Mouse (Mus musculus) adrenal gland, postnatal 4 days (tissue): ENCODE measurements at regions not wholly inside any gene's neighbourhood (a gene's known extent, or its start where the extent isn't known, plus 50 kb on each side); places are given as distances from the start of the nearest gene placed in this dataset.
"Not testable (repeated sequence)": the region's sequence is repeated elsewhere in the genome, so short reads cannot be mapped to it uniquely, and the experiment has no call there.

Source experiments
- DNase-seq, 2 experiments: peaks; one replicate each; pipeline ENCODE4 v3.0.0; 2021 to 2022; ENCODE audit warnings: low spot score in 2 of 2, mixed read lengths in 2 of 2

GRCm38 (mm10) chr8:8851271-8851670 is 160.9 kb upstream of the Arglu1 start:
- DNase-seq: no peak

DNA sequence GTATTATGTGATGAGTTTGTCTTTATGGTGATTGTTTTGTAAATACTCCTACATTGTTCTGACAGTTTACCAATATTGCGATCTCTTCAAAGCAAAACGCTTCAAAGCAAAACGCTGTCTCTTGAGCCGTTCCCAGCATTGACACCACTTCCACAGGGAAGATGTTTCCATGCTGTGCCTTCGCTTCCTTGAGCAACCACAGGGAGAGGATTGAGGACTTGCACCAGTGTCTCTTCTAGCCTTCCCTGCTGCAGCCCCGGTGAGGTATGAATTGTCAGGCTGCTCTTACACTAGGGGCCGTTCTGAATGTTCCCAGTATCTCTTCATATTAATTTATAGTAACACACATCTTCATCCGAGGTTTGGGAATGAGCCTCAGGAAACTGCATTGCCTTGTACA is 160.4 kb upstream of the Arglu1 start:
- no peak for DNase-seq

DNA sequence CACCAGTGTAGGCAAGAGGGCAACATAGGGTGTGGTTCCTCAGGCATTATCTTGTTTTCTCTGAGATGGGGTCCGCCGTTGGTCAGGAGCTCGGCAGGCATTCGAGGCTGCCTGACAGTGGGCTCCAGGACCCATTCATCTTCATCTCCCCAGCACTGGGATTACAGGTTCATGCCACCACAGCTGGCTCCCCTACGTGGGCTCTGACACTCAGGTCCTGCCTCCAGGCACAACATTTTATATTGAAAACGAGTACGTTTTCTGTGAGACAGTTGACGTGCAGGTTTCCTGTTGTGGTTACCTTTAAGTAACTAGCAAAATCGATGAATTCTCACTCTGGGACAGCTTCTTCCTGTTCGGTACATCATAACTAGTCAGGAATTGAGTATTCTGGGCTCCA is 157.3 kb upstream of the Arglu1 start:
- DNase-seq: no peak

DNA sequence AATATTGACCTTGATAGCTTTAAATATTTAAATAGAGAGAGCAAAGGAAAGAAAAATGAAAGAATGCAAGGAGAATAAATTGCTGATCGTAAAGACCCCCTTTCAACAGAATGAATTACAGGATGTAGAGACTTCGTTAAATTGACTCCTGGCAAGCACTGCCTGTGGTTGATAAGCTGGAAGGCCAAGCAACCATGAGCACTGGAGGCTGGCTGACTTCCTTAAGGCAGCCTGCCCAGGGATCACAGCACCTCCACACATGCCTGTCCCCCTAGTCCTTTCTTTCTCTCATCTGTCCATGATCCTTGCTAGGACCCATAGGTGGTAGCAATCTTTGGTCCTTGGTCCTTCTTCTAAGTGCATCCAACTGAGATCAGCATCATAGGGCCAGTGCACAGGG is 152.0 kb upstream of the Arglu1 start:
- DNase-seq: no peak

DNA sequence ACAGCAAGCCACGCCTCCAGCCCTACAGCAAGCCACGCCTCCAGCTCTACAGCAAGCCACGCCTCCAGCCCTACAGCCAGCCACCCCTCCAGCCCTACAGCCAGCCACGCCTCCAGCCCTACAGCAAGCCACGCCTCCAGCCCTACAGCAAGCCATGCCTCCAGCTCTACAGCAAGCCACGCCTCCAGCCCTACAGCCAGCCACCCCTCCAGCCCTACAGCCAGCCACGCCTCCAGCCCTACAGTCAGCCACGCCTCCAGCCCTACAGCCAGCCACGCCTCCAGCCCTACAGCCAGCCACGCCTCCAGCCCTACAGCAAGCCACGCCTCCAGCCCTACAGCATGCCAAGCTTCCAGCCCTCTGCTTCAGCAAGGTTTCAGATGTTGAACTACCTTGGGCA is 145.8 kb upstream of the Arglu1 start:
- DNase-seq: not testable (repeated sequence)

- DNase-seq: no peak
Observed at GRCm38 (mm10) chr8:8831306-8831705, 141.0 kb upstream of the Arglu1 start.

DNA sequence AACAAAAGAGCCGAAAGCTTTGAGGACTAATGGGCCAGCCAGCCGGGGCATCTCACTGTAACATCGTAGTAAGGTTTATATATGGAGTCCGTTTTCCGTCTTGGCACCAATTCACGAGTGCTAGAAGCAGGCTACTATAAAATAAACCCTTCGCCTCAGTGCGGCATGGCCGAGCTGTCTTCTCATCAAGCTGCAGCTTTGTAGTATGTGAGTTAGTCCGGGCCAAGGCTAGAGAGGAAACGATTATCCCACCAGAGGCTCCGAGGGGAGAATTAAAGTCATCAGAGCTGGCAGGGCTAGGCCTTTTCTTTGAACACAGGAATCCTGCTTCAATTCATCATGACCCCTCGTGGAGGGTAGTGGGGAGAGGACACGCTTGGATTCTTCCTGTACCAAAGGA is 138.9 kb upstream of the Arglu1 start:
- DNase-seq: no peak

GRCm38 (mm10) chr8:8827555-8827954 is 137.2 kb upstream of the Arglu1 start:
- DNase-seq: no peak

DNA sequence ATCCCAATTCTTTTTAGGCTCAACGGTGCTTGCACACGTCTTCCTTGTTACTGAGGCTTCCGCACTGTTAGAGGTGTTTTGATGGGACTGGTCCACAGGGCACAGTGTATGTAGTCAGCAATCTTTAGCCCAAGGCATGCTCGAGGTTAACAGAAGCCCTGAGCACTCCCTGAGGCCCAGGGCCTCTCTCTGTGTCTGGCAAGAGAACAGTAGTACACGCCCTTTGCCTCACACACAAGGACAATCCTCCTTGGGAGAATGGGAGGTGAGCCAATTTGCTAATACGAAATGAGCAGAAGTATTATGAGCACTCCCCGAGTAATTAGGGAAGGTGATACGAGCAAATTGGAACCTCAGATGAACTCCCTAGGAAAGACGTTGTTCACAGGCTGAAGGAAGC is 136.5 kb upstream of the Arglu1 start:
- DNase-seq: no peak

- no peak for DNase-seq
Observed at GRCm38 (mm10) chr8:8824886-8825285, 134.6 kb upstream of the Arglu1 start.

- DNase-seq: no peak
Observed at GRCm38 (mm10) chr8:8821119-8821518, 130.8 kb upstream of the Arglu1 start.

- no peak for DNase-seq
Observed at GRCm38 (mm10) chr8:8820614-8821013, 130.3 kb upstream of the Arglu1 start.

DNA sequence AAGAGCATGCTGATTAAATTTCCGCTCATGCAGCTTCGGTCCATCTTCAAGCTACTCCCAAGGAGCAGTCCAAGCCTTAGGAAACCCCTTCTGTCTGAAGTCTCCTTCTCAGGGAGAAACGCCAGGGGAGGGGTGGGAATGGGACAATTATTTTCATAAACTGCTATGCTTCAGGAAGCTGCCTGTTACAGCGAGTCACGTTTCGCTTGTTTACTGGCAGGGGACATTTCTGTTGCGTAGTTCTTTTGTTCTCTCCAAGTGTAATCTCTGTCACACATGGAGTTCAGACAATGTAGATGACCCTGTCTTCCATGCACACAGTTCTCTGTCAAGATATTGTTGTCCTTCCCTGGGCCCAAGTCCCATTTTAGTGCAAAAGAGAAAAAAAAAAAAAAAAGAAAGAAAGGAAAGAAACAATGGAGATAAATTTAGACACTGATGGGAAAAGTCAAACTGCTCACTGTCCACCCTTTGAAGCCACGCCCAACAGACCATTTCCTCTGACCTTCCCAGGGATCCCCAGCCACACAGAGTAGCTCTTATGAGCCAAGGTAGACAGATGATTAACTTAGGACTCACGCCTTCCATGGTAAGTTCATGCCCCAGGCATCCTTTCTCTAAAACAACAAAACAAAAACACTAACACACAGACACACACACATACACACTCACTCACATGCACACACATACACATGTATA is 129.1 kb upstream of the Arglu1 start:
- no peak for DNase-seq

- DNase-seq: no peak
Observed at GRCm38 (mm10) chr8:8812807-8813167, 122.5 kb upstream of the Arglu1 start.

DNA sequence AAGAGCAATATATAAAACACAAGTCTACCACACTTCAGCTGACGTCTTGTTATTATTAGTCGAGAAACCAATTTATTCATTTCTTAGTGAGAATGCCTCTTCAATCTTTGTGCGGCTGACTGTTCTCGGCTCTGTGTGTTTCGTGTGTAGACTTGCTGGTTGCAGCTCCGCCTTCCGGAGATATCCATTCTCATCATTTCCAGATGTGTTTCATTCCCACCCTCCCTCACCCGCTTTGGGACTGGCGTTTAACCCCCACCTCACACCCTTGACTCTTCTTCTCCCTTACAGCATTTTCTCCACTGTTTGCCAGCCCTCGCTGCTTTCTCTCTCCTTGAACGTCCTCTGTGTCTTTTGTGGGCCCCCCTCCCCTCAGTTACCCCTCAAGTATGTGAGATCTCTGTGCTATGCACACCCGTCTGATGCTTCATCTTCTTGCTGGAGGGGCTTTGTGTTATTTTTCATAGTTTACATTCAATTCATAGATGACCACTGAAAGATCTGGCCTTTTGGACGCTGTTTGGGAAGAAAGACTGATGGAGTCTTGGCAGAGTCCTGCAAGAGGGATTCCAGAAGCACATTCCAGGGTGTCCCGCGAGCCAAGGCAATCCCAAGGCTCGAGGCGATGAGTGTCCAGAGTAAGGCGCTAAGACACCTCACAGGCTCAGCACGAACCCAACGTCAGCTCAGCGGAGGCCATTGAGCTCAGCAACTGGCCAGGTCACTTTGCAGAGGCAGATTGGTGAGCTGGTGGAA is 121.9 kb upstream of the Arglu1 start:
- DNase-seq: no peak

DNA sequence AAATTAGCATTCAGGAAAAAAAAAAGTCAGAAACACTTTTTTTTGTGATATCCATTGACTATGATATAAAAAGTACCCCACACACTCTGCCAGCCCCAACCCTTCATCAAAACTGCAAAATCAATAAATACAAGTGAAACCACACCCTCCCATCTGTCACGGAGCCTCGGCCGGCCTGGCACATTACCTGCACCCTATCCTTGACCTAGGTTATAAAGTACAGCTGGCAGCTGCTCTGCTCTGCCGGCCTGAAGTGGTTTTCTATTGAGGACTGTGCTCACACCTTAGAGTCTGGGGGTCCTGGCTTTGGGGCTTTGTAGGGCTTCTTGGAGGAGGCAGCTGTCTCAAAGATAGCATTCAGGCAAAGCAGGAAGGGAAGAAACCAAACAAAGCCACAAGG is 120.6 kb upstream of the Arglu1 start:
- no peak for DNase-seq

DNA sequence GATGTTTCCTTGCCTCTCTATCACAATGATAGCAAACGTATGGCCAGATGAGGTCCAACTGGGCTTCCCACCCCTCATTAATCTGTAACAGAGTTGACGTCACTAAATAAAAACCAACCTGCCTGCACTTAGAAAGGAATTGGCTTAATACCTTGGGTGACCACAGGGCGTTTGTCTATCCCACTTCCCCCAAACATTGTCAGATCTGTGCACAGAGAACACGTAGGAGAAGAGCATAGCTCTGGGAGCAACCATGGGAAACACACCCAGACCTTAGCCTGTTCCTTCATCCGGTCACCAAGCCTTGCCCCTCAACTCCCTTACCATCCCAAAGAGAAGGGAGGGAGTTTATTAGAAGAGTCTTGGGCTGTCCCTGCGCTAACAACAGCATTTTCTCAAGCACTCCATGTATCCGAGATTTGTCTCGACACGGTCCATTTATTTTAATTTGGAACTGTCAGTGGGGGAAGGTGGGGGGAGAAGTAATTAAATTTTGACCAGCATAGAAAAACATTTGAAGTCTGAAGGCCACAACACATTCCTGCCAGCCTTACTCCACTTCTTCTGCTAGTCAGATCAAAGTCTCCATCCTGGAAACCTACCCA is 119.6 kb upstream of the Arglu1 start:
- no peak for DNase-seq

- DNase-seq: no peak
Observed at GRCm38 (mm10) chr8:8809349-8809748, 119.0 kb upstream of the Arglu1 start.

DNA sequence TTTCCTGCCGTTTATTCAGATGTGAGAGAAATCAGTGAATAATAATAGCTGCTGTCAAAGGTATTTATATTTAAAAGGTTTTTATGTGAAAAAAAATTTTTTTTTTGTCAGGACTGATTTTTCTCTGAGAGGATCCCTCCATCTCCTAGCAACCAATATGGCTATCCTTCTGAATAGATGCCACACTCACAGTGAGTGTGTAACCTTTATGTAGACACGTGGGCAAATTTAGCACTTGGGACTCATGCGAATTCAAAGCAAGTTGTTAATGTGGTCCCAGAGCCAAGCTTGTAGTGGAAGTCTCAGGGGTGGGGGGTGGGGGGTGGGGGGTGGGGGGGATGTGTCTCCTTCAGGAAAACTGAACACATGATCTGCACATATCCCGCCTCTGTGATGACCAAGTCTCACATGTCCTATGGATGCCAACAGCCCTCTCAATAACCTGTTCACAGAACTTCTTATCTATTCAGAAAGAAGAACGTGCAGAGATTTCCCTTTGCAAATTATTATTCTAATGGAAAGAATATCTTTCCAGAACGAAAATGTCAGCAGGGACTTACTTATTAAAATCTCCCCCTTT is 112.5 kb upstream of the Arglu1 start:
- DNase-seq: no peak

DNA sequence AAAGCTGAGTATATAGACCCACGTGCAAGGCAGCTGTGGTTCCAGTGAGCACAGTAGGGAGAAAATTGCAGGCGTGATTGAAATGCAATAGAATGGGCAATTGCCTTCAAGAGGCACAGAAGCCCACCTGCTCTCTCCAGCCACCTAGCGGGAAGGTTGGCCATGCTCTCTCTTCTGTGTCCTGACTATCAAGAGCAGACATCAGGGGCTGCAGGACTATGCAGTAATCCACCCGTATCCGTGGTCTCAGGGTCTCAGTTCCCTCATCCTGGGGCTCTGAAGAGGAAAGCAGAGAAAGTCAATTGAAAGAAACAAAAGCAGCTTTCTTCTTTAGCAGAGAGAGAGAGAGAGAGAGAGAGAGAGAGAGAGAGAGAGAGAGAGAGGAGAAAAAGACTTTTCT is 112.0 kb upstream of the Arglu1 start:
- DNase-seq: no peak

DNA sequence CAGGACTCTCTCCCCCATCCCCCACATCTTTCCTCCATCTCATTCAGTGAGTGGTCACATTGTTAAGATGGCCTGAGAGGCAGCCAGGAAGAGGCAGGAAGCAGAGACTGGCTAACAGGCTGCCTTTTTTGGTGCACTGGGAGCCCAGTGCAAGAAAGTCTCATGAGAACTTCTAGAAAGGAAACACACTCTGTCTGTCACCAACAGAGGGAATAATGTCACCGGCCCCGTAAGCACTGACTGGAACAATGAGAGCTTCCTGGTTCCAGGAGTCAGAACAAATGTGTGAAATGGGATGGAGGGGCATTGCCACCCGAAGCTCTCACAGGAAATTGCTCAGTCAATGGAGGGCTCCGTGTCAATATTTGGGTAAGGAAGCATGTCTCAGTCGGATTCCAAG is 111.3 kb upstream of the Arglu1 start:
- DNase-seq: no peak

GRCm38 (mm10) chr8:8797521-8797920 is 107.2 kb upstream of the Arglu1 start:
- DNase-seq: no peak
